Mouse (Mus musculus): Measurements from ENCODE around the gene Elobl.

DNA sequence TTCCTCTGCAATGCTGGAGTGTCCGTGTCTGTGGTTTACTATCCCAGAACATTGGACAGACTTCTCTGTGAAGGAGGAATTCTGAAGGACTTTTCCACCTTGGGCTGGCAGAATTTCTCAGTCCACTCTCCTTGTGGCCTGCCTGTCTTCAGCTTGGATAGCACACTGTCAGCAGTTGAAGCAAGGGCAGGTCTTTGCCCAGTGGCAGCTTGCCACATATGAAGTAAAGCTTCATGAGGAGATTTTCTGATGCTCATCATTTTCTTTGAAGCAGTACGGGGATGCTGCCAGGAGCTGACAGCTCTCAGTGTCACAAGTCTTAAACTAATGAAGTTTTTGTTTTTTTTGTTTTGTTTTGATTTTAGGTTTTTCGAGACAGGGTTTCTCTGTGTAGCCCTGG, 7.9 kb downstream of the Elobl start:
- TF ChIP-seq POLR2A (IDR thresholded peaks at IDR 0.05; ENCODE audit: insufficient read depth, low read depth, low read length) = no peak
- no peak for TF ChIP-seq CTCF (IDR thresholded peaks at IDR 0.05; ENCODE audit: insufficient read depth, low read depth, low read length)
